Mouse (Mus musculus): Measurements from ENCODE around the gene Olfr112.
"Not testable (repeated sequence)": the region's sequence is repeated elsewhere in the genome, so short reads cannot be mapped to it uniquely, and the experiment has no call there.

Olfr112 gene

DNA sequence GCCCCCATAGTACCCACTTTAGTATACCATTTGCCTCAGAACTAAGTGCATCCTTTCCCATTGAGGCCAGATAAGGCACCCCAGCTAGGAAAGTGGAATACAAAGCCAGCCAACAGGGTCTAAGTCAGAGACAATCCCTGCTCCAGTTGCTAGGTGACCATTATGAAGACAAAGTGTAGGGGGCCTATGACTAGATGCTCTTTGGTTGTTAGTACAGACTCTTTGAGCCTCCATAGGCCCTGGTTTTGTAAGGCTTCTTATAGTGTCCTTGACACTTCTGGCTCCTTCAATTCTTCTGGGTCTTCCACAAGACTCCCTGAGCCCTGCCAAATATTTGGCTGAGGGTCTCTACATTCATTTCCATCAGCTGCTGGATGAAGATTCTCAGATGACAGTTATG is at the start of gene Olfr112:
TSS of gene Olfr112 (minus strand) at position 101 of the 400 bp plus-strand sequence.
- no peak for DNase-seq

DNA sequence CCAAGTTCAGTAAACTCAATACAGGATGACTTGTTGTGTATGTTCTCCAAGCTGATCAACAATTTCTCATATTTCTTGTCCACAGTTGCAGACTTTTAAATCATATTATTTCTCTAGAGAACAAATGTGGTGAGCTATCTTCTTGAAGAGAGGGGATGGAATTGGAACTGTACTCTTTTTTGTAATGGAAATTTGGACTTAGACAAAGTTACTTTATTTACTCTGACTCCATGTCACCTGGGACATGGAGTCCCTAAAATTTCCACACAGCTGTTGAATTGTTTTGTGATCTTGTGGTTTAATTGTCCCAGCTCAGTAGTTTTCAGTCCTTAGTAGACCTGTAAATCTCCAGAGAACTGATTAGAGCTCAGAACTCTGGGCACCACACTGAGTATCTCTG is 23.4 kb upstream of the Olfr112 start, which contains the start of gene Olfr114:
TSS of gene Olfr114 (minus strand) at position 101 of the 400 bp plus-strand sequence.
- DNase-seq = no peak

DNA sequence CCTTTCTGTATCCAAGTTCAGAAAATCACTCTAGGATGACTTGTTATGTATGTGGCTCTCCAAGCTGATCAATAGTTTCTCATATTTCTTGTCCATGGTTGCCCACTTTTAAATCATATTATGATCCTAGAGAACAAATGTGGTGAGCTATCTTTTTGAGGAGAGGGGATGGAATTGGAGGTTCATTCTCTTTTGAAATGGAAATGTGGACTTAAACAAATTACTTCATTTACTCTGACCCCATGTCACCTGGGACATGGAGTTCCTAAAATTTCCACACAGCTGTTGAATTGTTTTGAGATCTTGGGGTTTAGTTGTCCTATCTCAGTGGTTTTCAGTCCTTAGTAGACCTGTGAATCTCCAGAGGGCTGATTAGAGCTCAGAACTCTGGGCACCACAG is 8.3 kb upstream of the Olfr112 start, which contains the start of gene Olfr113:
TSS of gene Olfr113 (minus strand) at position 101 of the 400 bp plus-strand sequence.
- no peak for DNase-seq

DNA sequence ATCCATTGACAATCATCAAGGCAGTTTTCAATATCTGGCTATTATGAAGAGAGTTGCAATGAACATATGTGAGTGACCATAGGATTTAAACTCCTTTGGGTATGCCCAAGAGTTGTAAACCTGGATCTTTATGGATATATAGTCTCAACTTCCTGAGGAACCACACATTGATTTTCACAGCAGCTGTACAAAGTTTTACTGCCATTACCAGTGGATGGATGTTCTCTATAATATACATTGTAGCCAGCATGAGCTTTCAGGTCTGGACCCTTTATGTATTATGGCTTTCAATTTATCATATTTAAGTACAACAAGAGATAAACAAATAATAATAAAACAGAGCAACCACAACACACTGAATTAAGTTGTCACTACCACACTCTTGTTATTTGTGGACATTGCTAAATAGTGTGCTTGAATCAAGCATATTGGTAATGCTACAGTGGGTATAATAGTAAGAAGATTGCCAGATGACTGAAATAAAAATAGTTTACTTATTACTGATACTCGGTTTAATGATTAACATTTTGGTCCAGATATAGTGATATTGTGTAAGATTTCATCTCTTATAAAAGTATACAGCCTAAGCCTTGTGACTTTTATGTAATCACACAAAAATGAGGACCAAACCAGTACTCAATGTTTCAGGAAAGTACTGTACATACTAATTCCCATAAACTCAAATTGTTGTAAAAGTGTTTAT is 10.2 kb downstream of the Olfr112 start:
- no peak for DNase-seq

DNA sequence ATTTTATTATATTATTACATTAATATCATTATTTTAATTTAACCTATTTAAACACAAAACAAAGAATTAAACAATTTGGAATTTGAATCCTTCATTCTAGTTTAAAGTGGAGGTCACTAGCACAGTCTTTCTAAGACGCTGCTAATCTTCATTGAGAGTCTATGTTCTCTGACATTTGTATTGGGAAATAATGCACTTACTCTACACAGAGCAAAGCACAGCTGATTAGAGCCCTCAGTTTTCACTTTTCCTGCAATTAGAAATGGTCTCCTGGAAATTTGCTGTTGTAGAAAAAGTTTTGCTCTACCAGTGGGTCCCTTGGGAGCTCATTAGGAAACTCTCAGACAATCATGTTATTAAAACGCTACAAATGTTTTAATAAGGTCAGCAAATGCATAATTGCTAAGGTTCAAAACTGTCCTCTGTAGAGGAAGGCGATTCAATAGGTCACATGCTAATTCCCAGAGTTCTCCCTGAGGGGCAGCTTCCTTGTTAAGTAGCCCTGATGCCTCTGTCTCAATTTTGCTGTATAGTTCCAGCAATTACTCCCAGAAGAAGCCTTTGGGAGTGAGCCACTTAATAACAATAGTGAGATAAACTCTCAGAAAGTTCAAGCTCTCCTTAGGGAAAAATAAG is 25.3 kb downstream of the Olfr112 start:
- DNase-seq = no peak

DNA sequence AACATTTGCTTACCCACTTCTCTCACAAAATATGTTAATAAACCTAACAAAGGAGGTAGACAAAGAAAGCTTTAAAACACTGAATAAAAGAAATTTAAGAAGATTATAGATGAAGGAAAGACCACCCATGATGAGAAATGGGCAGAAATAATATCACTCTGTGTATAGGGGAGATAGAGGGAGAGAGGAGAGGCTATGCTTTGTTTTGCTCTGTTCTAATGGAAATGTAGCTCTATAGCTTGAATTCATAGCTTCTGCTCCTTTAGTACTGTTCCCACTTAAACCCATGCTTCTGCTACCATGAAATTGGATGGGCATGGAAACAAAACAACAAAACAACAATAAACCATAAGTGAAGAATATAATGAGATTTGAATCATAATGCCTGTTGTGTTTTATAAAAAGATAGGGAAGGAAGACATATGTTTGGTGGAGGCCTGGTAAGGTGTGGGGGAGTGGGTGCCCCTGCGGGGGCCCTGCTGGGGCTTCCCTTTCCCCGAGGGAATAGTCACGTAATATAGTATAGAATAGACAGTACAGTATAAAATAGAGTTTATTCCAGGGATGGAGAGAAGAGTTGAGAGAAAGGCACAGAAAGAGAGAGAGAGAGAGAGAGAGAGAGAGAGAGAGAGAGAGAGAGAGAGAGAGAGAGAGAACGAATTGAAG is 27.7 kb downstream of the Olfr112 start:
- DNase-seq = no peak

DNA sequence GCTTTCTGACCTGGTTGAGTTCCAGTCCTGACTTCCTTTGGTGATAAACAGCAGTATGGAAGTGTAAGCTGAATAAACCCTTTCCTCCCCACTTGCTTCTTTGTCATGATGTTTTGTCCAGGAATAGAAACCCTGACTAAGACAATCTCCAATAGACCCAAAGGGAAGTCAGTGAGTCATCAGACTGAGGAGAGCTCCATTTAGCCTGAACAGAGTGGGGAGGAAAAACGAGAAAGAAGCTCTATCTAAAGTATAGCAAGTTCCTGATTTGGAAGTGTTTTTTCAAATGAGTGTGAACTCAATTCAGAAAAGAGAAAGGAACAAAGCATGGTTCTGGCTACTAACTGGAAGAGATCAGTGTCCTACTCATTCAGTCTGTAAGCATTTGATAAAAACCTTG is 30.8 kb downstream of the Olfr112 start:
- DNase-seq = not testable (repeated sequence)

DNA sequence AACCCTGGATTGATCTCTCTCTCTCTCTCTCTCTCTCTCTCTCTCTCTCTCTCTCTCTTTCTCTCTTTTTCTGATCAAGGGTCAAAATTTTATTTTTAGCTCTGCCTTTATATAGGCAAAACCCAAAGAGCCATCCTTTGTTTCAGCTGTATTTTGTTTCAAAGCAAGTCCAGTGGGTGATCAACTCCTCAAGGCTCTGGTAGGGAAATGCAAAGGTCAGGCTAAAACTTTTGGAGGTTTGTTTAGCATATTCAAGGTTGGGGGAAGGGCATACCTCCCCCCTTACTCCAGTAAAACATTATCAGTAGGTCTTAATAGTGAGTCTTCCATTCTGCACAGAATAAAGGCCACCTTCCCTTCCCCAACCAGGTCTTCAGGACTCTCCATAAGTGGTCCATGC is 34.1 kb downstream of the Olfr112 start:
- DNase-seq = no peak

DNA sequence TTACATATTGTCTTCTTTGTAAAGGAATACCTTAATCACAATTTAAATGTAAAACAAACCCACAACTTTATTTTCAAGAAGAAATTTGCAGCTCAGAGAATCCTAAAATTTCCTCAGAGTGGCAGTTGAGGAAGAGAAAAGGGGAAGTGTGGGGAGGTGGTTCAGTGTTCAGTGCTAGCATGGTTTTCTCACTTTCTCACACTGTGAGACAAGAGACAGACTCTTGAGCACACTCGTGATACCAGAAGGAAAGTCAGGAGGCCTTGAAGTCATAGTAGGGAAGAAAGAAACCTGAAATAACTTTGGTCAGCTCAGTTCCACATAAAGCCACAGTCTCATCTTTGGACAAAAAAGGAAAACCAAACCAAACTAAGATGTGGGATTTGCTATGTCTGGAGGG is 43.8 kb downstream of the Olfr112 start:
- not testable (repeated sequence) for DNase-seq

DNA sequence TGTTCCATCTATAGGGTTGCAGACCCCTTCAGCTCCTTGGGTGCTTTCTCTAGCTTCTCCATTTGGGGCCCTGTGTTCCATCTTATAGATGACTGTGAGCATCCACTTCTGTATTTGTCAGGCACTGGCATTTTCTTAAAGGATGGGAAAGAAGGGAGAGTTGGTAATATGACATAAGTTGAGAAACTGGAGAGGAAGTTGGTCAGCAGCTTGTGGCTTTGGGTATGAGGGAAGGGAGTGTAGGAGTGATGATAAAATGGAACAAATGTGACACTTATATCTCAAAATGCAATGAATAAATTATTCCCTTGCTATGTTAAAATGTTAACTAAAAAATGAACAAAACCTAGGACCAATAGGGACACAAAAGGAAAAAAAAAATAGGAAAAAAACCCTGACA is 44.6 kb downstream of the Olfr112 start:
- DNase-seq = not testable (repeated sequence)
